Mouse (Mus musculus) limb, embryonic 11.5 days (tissue): Measurements from ENCODE around the gene Fbxl18. TPM values are rescaled to one million over a fixed set of nuclear protein-coding genes. Genes with fewer than 3 reads are reported as not detected.
A peak's percentile ranks its signal among the peaks of the same experiment; 100 is the strongest.

Experiments used
- ATAC-seq: fragments of 200-750 bp; cut with Nextera tagmentation; 2 replicates; pipeline ENCODE4 v1.8.0; 2017; ENCODE audit warnings: low read depth; ENCODE audit not compliant: insufficient number of reproducible peaks, low FRiP score, low TSS enrichment
- DNase-seq: peaks from one replicate; pipeline ENCODE4 v3.0.0-alpha.2; 2015; ENCODE audit warnings: low spot score
- H3K27ac ChIP-seq: fragments of 300-500 bp; sonication (generic); replicated peaks from 2 replicates; pipeline ENCODE4 v1.5.1; 2014; ENCODE audit warnings: low read depth, mild to moderate bottlenecking, low read length
- H3K27me3 ChIP-seq: fragments of 300-500 bp; sonication (generic); 2 replicates; pipeline ENCODE4 v1.6.1; 2014; ENCODE audit warnings: mild to moderate bottlenecking, low read length, mixed read lengths; ENCODE audit not compliant: control insufficient read depth, insufficient read depth
- H3K36me3 ChIP-seq: fragments of 300-500 bp; sonication (generic); 2 replicates; pipeline ENCODE4 v1.6.1; 2014; ENCODE audit warnings: mild to moderate bottlenecking, low read length, moderate library complexity, mixed read lengths; ENCODE audit not compliant: control insufficient read depth, insufficient read depth
- H3K4me1 ChIP-seq: fragments of 300-500 bp; sonication (generic); 2 replicates; pipeline ENCODE4 v1.6.1; 2014; ENCODE audit warnings: low read length, mixed read lengths; ENCODE audit not compliant: control insufficient read depth, insufficient read depth
- H3K4me2 ChIP-seq: fragments of 300-500 bp; sonication (generic); 2 replicates; pipeline ENCODE4 v1.6.1; 2014; ENCODE audit warnings: low read depth, mild to moderate bottlenecking, moderate library complexity; ENCODE audit not compliant: severe bottlenecking
- H3K4me3 ChIP-seq: fragments of 300-500 bp; sonication (generic); 2 replicates; pipeline ENCODE4 v1.5.1; 2014; ENCODE audit warnings: low read depth, low read length
- H3K9ac ChIP-seq: fragments of 300-500 bp; sonication (generic); 2 replicates; pipeline ENCODE4 v1.6.1; 2014; ENCODE audit warnings: mild to moderate bottlenecking, low read length
- H3K9me3 ChIP-seq: fragments of 300-500 bp; sonication (generic); 2 replicates; pipeline ENCODE4 v1.6.1; 2016; ENCODE audit warnings: low read length; ENCODE audit not compliant: control insufficient read depth
- WGBS: fragments of 180-500 bp; shearing (Covaris S2); extraction: QIAGEN DNeasy Blood & Tissue Kit; methylation state at CpG from one replicate; pipeline ENCODE4 v1.1.7; 2014; 5-methylcytosine and 5-hydroxymethylcytosine counted together
- polyA plus RNA-seq: library from polyadenylated mRNA; unstranded; fragments of >200 nt; fragmentation: Nextera tagmentation; extraction: Ambion mirVana; gene quantifications from 2 replicates; pipeline ENCODE4 v1.2.1, GENCODE M21; 2014

Gene Fbxl18
- polyA plus RNA-seq, 1 experiment from 2014 or later = 11.1 TPM

DNA sequence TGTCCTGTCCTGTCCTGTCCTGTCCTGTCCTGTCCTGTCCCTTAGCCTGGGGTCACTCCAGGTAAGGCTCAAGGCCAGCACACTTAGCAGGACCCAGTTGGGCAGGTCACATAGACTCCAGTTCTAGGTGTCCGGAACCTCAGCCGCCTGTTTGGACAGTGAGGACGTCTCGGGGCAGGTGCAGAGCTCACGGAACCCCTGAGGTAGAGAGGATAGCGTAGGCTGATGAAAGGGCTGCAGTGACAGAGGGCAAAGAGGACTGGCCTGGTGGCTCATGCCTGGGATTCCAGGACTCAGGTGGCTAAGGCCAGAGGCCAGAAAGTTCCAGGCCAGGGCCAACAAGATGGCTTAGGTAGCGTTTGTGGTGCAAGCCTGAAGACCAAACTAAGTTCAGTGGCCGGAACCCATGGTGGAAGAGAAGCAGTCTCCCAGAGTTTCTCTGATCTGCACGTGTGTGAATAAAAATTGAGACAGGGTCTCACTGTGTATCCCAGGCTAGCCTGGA is 36.1 kb upstream of the Fbxl18 start:
- WGBS = 86% methylated on average over 9 of the region's 9 CpGs
- DNase-seq (no peak), ATAC-seq (no peak)
- Histone ChIP-seq H3K9me3 (no peaks in the 10 kb centered on the region), H3K9ac (no peak overlapping the region), H3K4me1 (peaks cover 16% of the 10 kb centered on the region; the same call in 1 of the 2 replicates), H3K4me3 (no peak overlapping the region), H3K4me2 (no peak overlapping the region), H3K27ac (no peak overlapping the region), H3K27me3 (no peaks in the 10 kb centered on the region), H3K36me3 (no peaks in the 10 kb centered on the region)

DNA sequence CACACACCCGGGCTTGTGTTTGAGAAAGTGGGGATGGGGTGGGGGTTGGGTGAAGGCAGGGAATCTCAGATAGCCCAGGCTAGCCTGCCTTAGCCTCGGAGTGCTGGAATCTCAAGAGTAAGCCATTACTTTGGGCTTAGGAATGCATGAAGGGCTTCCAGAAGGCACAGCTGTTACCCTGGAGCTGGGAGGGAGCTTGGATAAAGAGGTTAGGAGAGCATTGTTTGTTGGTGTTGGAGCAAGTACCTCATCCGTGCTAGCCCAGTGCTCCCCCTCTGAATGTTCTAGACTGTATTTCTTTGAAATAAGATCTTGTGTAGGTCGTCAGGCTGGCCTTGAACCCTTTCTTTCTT is 34.2 kb upstream of the Fbxl18 start:
- 28% methylated on average over 4 of the region's 4 CpGs for WGBS
- ATAC-seq (no peak), DNase-seq (no peak)
- no peak overlapping the region; the same call in 1 of the 2 replicates for H3K27ac ChIP-seq
- H3K9me3 ChIP-seq = no peaks in the 10 kb centered on the region
- H3K27me3 ChIP-seq = no peaks in the 10 kb centered on the region
- H3K4me1 ChIP-seq = peaks cover 16% of the 10 kb centered on the region; the same call in 1 of the 2 replicates
- no peaks in the 10 kb centered on the region for H3K36me3 ChIP-seq
- peak overlapping the region; percentile 62 for H3K4me2 ChIP-seq
- H3K4me3 ChIP-seq = peak overlapping the region; percentile 27
- H3K9ac ChIP-seq = peak overlapping the region; percentile 68

DNA sequence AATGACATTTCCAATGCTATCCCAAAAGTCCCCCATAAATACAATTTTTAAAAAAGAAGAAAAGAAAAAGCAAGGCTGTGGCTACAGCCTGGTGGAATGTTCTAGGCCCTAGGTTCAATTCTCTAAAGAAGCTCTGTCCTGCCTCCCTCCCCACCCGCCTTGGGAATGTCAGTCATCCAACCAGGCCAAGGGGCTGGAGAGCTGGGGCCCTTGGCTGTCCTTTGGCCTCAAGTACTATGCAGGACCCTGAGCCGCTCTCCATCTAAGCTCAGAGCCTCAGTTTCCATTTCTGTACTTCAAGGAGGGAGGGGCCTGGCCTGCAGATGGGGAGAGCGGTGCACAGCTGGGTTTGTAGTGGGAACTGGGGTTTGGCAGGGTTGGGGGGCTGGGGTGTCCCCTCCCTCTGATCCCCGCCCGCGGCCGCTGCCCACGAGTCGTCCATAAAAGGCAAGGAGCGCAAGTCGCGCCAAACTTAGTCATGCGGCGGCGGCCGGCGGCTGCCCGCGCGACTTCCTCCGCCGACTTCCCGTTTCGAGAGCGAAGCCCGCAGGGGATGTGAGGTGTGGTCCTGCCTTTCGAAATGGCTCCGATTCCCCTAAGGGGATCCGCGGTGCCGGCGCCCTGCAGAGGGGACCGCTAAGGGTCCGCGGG is 33.7 kb upstream of the Fbxl18 start:
- peak; percentile 80 for DNase-seq
- Histone ChIP-seq H3K4me2 (peak overlapping the region; percentile 62), H3K4me1 (peaks cover 16% of the 10 kb centered on the region; the same call in 1 of the 2 replicates), H3K27me3 (no peaks in the 10 kb centered on the region), H3K9me3 (no peaks in the 10 kb centered on the region), H3K9ac (peak overlapping the region; percentile 68), H3K27ac (no peak overlapping the region; the same call in 1 of the 2 replicates), H3K36me3 (no peaks in the 10 kb centered on the region), H3K4me3 (peak overlapping the region; percentile 27)
- ATAC-seq = 0 out of 2 replicates have a peak, but pooled peaks have one; percentile 16
- WGBS = 3% methylated on average over 35 of the region's 35 CpGs

DNA sequence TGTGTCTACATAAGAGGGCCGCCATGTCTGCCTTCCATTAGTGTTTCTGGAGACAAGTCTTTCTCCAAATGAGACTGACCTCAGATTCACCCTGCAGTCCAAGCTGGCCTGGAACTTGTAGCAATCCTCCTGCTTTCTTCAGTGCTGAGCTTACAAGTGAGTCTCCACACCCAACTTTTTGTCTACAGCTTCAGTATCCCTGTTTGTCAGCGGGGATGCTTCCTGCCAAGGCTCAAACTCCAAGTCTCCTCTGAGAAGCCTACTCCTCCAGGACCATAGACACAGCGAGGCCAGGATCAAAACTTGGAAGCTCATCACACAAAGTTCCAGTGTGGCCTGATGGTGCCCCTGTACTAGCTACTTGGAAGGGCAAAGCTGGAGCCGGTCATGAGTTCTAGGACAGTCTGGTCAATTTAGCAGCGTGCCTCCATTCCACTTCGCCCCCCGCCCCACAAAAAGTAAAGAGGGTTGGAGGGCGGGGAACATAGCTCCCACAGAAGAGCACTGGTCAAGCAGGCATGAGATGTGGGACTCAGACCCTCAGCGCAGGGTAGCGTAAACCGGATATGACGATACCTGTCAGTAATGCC is 32.2 kb upstream of the Fbxl18 start:
- Histone ChIP-seq H3K4me2 (no peak overlapping the region), H3K9ac (no peak overlapping the region), H3K4me3 (no peak overlapping the region), H3K36me3 (no peaks in the 10 kb centered on the region), H3K4me1 (peaks cover 16% of the 10 kb centered on the region; the same call in 1 of the 2 replicates), H3K27me3 (no peaks in the 10 kb centered on the region), H3K27ac (no peak overlapping the region), H3K9me3 (no peaks in the 10 kb centered on the region)
- 91% methylated on average over 12 of the region's 12 CpGs for WGBS
- DNase-seq = no peak
- no peak for ATAC-seq

- H3K27ac ChIP-seq = no peak overlapping the region
- ATAC-seq (no peak), DNase-seq (no peak)
- no peak overlapping the region for H3K4me2 ChIP-seq
- peaks cover 16% of the 10 kb centered on the region; the same call in 1 of the 2 replicates for H3K4me1 ChIP-seq
- H3K36me3 ChIP-seq = no peaks in the 10 kb centered on the region
- no peaks in the 10 kb centered on the region for H3K9me3 ChIP-seq
- H3K4me3 ChIP-seq = no peak overlapping the region
- H3K9ac ChIP-seq = no peak overlapping the region
- 36% methylated on average over 3 of the region's 3 CpGs for WGBS
- H3K27me3 ChIP-seq = no peaks in the 10 kb centered on the region
Observed at GRCm38 (mm10) chr5:142926940-142927228, 31.7 kb upstream of the Fbxl18 start.

GRCm38 (mm10) chr5:142926204-142926939 is 31.2 kb upstream of the Fbxl18 start:
- WGBS = 15% methylated on average over 13 of the region's 13 CpGs
- H3K27ac ChIP-seq = no peak overlapping the region; the same call in 1 of the 2 replicates
- peaks cover 16% of the 10 kb centered on the region; the same call in 1 of the 2 replicates for H3K4me1 ChIP-seq
- no peak overlapping the region for H3K4me3 ChIP-seq
- H3K9ac ChIP-seq = no peak overlapping the region; the same call in 1 of the 2 replicates
- no peaks in the 10 kb centered on the region for H3K9me3 ChIP-seq
- no peaks in the 10 kb centered on the region for H3K27me3 ChIP-seq
- peak; percentile 57 for DNase-seq
- H3K36me3 ChIP-seq = no peaks in the 10 kb centered on the region
- H3K4me2 ChIP-seq = no peak overlapping the region; the same call in 1 of the 2 replicates
- no peak for ATAC-seq

DNA sequence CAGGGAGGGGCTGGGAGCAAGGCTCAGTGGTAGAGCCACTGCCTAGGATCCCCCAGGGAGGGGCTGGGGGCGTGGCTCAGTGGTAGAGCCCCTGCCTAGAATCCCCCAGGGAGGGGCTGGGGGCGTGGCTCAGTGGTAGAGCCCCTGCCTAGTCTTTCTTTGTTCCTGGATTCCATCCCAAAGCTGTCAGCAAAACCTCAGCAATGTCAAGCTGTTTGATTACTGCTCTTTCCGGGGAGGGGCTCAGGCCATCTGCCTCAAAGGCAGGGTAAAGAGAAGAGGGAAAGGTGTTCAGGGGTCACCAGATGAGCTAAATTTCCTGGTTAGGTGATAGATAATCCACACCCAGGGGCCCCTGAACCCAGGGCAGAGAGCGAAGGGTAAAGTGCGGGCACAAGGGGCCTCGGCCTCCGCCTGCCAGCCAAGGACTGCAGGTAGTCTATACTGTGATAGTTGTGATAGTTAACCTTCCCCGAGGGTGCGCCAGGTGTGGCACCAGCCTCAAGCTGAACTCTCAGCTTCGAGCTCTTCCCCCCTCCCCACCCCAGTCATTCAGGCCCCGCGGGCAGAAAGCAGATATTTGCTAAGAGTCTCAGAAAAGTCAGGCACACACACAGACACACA is 29.2 kb upstream of the Fbxl18 start:
- Histone ChIP-seq H3K27me3 (no peaks in the 10 kb centered on the region), H3K4me3 (no peak overlapping the region), H3K9ac (no peak overlapping the region), H3K36me3 (no peaks in the 10 kb centered on the region), H3K9me3 (no peaks in the 10 kb centered on the region), H3K4me1 (peaks cover 16% of the 10 kb centered on the region; the same call in 1 of the 2 replicates), H3K27ac (no peak overlapping the region), H3K4me2 (no peak overlapping the region)
- 81% methylated on average over 12 of the region's 12 CpGs for WGBS
- DNase-seq = no peak
- ATAC-seq = no peak

DNA sequence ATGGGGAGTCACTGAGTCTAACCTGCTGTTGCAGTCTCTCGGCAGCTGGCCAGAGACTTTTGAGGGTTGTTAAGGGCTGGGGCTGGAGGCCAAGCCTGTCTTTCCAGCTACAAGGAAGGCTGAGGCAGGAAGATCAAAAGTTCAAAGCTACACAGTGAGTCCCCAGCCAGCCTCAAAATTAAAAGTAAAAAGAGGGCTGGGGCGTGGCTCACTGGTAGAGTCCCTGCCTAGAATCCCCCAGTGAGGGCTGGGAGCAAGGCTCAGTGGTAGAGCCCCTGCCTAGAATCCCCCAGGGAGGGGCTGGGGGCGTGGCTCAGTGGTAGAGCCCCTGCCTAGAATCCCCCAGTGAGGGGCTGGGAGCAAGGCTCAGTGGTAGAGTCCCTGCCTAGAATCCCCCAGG is 28.6 kb upstream of the Fbxl18 start:
- Histone ChIP-seq H3K9me3 (no peaks in the 10 kb centered on the region), H3K36me3 (no peaks in the 10 kb centered on the region), H3K4me3 (no peak overlapping the region), H3K9ac (no peak overlapping the region), H3K27me3 (no peaks in the 10 kb centered on the region), H3K4me1 (peaks cover 14% of the 10 kb centered on the region; the same call in 1 of the 2 replicates), H3K27ac (no peak overlapping the region), H3K4me2 (no peak overlapping the region)
- no peak for ATAC-seq
- no peak for DNase-seq
- 94% methylated on average over 3 of the region's 3 CpGs for WGBS
